Mouse (Mus musculus): Measurements from ENCODE around the gene Acat2.
"Not testable (repeated sequence)": the region's sequence is repeated elsewhere in the genome, so short reads cannot be mapped to it uniquely, and the experiment has no call there.

Acat2 gene

DNA sequence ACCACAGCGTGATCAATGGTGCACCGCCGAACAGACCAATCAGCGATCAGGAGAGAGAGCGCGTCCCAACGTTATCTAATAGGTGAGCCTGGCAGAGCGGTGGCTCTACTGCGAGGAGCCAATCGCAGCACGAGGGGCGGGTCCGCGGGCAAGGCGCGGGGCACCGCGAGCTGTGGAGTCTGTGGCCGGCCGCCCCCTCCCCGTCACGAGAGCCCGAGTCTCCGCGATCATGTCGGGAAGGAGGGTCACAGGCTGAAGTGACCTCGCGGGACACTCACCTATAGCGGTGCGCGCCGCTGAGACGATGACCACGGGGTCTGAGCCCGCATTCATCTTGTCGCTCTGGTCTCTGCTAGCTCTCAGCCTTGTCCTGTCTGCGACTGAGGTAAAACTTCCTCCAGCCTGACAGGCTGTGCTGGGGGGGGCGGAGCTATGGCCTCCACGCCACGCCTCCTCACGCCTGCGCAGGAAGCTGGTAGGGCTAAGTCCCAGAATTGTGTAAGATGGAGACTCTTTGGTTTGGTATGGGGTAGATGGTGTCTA lies at the start of gene Acat2:
TSS of gene Acat2 (minus strand) at position 417 of the 543 bp plus-strand sequence.
- peak; percentile 96 for DNase-seq

DNA sequence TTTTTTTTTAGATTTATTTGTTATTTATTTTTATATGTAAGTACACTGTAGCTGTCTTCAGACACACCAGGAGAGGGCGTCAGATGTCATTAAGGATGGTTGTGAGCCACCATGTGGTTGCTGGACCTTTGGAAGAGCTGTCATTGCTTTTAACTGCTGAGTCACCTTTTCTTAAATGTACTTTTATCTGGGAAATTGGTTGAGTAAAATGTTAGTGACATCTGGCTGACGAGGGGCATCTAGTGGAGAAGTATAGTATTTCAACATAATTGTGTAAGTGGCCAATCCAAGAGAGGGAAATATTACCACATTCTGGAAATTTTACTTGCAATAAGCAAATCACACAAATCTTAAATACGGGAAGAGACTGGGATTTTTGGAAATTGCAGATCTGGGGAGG lies 49.3 kb upstream of the Acat2 start:
- peak; percentile 23 for DNase-seq

DNA sequence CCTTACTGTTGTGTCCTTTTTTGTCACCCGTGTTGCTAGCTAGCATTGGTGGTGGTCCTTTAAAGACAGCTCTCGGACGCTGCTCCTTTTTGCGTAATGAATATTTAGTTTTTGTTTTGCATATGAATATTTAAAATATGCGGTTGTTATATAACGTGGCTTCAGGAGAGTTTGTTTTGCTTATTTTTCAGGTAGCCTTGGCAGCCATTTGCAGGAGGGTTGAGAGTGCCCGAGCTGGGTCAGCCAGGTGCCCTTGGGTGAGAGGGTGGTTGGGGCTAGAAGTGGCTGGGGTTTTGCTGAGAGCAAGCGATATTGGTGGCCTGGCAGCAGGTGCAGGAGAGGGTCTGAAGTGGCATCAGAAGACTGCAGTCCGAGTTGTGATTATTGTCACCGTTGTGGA lies 48.0 kb upstream of the Acat2 start:
- DNase-seq = peak; percentile 38

DNA sequence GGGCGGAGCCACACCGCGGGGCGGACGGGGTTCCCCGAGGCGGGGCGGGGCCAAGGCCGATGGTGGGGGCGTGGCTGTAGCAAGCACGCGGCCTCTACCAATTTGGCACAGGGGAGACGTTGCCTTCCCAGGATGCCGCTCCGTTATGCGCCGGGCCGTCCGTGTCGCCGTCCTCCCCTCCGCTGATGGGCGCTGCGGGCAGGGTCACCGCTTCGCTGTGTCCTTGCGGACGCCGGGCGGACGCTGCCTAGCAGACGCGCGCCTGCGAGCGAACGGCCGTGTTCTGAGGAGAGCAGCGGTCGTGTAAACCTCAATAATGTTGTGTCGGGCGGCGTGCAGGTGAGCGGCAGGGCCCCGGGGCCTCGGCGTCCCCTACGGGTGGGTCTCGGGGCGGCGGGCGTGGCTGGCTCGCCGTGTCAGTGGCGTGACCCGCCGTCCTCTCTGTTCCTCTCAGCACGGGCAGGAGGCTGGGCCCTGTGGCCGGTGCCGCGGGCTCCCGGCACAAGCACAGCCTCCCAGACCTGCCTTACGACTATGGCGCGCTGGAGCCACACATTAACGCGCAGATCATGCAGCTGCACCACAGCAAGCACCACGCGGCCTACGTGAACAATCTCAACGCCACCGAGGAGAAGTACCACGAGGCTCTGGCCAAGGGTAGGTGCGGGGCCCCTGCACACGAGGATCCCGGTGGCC lies 47.3 kb upstream of the Acat2 start:
- peak; percentile 100 for DNase-seq

DNA sequence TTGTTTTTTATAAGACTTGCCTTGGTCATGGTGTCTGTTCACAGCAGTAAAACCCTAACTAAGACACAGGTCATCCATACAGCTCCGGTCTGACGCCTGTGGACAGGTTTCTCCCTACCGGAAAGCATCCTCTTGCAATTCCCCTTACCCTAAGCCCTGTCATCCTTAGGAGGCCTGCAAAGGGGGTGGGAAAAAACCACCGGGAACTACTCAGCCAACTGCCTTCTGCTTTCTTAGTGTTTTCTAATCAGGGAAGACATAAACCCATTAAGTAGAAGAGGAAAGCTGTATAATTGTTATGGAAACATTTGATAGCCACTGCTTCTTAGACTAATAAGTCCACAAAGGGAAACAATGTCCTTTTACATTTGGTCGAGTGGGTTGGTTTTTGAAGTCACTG lies 46.4 kb upstream of the Acat2 start:
- DNase-seq = no peak

DNA sequence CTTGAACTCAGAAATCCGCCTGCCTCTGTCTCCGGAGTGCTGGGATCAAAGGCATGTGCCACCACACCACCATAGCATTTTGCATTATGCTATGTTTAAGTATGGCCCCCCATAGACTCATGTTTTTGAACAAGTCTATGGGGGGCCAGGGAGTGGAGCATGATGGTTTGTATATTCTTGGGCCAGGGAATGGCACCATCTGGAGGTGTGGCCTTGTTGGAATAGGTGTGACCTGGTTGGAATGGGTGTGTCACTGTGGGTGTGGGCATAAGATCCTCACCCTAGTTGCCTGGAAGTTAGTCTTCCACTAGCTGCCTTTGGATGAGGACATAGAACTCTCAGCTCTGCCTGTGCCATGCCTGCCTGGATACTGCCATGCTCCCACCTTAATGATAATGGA lies 46.0 kb upstream of the Acat2 start, which contains the start of gene Sod2:
TSS of gene Sod2 (plus strand) at position 301 of the 400 bp plus-strand sequence.
- DNase-seq = not testable (repeated sequence)

DNA sequence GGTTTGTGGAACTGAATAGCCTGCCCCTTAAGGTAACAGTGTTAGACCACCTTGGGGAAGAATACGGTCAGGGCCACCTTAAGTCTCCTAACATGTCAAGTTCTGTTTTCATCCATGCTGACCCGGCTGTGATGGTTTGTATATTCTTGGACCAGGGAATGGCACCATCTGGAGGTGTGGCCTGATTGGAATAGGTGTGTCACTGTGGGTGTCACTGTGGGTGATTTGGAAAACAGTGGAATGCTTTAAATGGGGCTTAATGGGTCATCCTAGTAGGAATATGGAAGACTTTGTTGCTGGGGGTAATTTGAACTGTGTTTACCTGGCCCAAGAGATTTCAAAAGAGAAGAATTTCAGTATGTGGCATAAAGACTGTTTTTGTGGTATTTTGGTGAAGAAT lies 43.9 kb upstream of the Acat2 start:
- not testable (repeated sequence) for DNase-seq

DNA sequence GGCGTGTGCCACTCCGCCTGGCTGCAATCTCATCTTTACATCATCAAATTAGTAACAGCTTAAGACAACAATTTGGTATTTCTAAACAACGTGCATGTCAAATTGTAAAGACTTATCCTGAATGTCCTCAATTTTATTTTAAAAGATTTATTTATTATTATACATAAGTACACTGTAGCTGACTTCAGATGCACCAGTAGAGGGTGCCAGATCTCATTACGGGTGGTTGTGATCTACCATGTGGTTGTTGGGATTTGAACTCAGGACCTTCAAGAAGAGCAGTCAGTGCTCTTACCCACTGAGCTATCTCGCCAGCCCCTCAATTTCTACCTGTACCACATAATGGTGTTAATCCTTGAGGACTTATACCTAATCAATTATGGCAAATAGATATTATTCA lies 41.7 kb upstream of the Acat2 start:
- DNase-seq = not testable (repeated sequence)

DNA sequence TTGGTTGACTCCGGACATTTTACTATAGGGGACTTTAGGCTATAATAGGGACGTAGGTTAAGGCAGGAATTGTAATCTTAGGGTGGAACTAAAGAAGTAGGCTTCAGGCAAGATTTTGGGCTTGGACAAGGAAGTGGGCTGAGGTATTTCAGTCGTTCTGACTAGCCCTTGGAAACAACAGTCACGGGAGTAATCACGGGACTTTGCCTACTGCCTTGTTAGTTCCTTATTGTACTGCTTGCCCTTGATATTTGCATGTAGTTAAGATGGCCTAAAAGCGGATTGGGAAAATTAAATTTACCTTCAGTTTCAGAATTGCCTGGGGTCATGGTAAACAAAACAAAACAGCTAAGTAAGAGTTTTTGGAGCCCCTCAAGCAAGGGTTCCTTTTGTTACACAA lies 38.5 kb upstream of the Acat2 start:
- DNase-seq = no peak

DNA sequence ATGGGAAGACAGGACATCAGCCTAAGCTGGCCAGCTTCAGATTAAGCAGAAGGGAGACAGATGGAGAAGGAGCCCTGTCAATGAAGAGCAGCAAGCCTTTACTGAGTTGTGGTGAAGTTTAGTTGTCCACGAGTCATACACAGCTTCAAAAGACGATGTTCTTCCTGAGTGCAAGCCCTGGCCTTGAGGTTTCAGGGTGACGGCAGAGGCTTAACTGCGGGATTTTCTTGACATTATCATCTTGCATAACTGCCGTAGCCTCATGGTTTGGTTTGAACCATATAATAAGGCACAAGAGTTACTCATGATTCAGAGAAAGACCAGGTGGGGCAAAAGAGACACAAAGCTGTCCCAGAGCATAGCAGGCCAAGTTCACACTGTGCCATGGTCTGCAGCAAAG lies 37.3 kb upstream of the Acat2 start:
- DNase-seq = no peak

DNA sequence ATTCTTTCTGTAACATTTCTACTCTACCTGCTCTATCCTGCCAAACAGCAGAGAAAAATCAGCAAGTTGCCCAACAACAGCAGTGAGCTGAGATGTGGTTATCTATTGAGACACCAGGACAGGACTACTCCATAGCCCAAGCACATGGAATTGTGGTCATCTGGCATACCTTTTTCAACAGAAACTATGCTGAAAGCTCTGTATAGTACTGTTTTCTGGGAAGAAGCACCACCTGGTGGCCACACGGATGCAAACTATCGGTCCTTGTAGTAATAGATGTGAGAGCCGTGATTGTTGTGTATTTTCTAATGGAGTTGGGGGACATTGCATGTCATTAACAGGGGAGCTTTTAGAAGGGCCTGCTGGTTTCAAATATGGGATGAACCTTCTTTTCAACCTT lies 35.8 kb upstream of the Acat2 start:
- peak; percentile 79 for DNase-seq

DNA sequence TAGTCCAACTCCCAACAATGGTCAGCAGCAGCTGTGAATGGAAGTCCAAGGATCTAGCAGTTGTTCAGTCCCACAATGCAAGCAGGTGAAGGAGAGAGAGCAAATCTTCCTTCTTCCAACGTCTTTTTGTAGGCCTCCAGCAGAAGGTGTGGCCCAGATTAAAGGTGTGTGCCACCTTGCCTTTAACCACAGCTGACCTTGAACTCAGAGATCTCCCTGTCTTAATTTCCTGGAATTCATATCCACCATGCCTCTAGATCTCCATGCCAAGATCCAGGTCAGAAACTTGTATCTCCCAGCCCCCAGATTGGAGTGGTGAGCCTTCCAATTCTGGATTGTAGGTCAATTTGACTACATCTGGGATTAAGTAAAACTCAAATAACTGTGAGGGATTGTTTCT lies 33.5 kb upstream of the Acat2 start, which contains the start of gene Wtap:
TSS of gene Wtap (minus strand) at position 101 of the 400 bp plus-strand sequence.
- DNase-seq = no peak

DNA sequence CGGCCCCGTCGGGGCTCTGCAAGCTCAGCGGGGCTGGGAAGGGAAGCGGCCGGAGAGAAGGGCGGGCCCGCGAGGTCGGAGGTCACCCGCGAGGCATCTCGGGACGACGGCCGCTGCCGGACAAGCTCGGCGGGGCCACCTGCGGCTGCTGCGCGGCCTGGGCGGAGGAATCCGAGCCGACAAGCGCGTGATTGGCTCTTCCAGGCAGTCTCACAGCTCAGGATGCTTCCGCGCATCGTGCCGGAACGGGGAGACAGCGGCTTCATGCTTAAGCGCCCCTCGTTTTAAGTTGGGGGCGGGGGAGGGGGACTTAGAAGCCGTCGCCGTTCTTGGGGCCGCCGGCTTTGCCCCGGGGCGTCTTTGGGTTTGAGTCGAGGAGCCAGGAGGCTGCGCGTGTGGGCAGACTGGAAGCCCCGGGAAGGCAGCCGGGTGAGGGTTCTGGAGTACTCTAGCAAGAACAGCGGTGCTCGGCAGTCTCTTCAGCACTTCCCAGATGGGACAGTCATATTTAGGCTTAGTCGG lies 32.0 kb upstream of the Acat2 start:
- DNase-seq = peak; percentile 98

DNA sequence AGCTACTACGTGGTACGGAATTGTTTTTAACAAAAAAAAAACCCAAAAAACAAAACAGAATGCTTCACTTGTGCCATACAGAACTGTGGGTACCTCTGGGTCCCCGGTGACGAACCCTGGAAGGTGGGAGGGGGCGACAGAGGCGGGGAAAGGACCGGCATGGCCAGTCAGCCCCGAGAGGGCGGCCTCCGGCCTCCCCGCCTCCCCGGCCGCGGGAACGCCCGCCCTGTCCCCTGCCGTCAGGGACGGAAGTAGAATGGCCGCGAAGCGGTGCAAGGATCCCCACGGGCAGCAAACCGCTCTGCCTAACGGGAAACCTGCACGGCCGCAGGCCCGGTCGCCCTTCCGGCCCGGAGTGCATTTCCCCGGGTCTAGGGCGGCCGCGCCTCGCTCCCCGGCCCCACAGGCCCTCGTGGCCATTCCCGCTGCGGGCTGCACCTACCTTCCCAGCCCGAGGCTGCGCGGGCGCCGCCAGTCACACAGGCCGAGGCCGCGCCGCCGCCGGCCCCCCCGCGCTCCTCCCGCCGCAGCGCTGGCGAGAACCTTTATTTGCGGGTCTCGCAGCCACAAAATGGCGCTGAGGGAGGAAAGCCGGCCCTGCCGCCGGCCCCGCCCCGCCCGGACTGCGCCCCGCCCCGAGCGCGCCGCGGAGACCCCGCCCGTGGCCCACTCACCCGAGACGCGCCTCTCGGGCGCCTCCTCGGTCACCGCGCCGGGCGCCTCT lies 31.2 kb upstream of the Acat2 start:
- peak; percentile 95 for DNase-seq

DNA sequence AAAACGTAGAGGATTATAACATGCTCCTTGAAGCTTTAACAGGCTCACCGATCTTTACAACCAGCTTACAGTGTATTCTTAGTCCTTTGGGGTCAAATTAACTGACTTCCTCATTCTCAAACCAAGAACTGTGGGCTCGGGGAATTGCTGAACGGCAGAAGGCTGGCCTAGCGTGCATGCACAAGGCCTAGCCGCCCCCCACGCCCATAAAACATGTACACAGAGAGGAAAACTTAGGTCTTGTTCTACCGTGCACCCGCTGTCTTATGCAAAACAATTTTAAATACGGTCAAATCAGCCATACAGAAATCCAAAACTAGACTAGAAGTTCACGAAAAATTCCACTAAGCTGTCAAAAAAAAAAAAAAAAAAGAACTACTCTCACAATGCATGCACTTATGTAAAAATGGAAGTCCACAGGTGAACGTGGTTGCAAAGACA lies 30.7 kb upstream of the Acat2 start:
- peak; percentile 46 for DNase-seq

DNA sequence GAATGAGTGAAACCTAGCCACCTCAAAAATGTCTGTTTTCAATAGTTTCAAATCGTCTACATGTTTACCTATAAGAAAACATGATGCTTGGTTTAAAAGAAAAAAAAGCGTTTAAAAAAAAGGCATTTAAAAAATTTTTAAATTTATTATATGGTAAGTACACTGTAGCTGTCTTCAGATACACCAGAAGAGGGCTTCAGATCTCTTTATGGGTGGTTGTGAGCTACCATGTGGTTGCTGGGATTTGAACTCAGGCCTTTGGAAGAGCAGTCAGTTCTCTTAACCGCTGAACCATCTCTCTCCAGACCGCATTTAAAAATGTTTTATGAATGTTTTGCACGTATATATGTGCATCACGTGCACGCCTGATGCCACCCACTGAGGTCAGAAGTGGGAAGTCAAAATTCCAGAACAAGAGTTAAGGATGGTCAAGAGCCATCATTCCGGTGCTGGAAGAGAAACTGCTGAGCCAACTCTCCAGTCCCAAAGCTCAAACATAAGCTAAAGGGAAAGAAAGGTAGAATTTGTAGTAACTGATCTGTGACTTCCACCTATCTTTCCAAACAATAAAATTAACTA lies 30.1 kb upstream of the Acat2 start:
- DNase-seq = no peak

DNA sequence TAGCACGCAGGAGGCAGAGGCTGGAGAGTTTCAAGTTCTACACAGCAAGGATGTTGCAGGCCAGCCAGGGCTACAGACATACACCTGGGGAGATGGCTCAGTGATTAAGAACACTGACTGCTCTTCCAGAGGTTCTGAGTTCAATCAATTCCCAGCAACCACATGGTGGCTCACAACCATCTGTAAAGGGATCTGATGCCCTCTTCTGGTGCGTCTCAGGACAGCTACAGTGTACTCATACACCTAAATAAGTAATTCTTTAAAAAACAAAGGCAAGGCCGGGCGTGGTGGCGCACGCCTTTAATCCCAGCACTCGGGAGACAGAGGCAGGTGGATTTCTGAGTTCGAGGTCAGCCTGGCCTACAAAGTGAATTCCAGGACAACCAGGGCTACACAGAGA lies 27.5 kb upstream of the Acat2 start:
- DNase-seq = not testable (repeated sequence)

DNA sequence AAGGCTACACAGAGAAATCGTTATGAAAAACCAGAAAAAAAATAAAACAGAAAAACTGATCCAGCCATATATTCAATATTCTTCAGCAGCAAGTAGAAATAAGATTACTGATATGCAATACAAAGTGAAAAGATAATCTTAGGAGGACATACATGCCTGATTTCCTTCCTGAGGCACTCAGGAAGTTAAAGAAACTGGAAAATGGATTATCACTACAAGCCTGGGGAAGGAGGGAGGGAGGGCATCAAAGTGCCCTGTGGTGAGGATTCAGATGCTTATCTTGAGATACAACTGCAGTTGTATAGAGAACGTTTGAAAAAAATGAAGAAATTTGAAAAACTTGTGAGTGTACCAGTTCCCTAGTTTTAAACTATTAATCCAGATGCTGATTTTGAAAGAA lies 23.4 kb upstream of the Acat2 start:
- DNase-seq = no peak

DNA sequence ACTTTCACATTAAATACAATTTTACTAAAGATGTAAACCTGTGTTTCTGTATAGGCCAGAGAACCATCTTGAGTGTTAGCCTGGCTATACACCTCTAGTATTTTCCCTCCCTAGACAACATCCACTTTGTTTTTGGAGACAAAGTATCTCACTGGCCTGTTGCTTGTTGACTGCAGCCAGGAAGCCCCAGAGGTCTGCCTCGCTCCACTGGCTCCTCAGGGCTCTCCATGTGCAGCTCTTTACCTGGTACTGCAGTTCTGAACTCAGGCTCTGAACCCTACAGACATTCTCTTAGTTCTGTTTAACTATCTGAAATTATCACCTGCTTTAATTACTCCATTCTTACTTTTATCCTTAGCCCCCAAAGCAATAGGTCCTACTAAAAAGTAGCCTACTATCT lies 18.0 kb upstream of the Acat2 start:
- DNase-seq = no peak

DNA sequence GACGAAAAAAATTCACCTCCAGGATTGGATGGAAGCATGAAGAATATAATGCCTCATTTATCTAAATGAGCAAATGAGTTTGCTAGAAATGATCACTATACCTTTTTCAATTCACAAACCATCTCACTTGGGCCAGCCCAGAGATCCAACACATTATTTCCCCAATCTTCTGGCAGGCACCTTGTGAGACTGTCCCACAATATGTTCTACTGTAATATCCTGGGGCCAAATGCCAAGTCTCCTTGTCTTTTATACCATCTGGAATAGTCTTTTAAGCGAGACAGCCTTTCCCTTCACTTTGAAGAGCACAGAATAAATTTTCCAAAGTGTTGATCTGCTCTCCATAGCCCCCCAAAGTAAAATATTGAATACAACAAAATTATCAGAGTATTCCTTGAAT lies 13.3 kb upstream of the Acat2 start:
- DNase-seq = no peak

DNA sequence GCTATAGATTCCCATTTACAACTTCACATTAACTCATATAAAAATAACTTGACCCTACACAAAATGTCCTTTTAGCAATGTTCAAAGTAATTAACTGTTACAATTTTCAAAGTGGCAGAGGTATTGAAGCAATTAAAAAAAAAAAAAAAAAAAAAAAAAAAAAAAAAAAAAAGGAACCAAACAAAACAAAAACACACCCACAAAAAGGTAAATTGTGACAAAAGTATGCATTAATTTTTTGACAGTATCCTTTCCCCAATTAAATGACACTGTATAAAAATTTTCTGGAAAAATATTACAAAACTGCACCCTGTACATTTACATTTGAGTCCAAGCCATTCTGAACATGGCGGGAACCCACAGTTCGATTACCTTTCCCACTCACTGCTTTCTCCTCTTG lies 6.6 kb upstream of the Acat2 start:
- no peak for DNase-seq

DNA sequence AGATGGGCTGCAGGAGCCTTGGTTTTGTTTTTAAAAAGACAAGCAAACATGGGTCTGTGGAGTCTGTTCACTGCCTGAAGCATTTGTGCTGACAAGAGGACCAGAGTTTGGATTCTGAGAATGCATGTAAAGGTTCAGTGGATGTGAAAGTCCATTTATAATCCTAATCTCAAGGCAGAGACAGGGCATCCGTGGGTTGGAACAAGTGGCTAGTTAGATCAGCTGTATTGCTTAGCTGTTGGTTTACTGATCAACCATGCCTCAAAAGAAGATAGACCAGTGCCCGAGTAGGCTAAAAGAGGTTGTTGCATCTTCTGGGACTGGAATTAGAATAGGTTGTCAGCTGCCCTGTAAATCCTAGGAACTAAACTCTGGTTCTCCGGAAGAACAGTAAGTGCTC lies 2.9 kb upstream of the Acat2 start:
- no peak for DNase-seq

DNA sequence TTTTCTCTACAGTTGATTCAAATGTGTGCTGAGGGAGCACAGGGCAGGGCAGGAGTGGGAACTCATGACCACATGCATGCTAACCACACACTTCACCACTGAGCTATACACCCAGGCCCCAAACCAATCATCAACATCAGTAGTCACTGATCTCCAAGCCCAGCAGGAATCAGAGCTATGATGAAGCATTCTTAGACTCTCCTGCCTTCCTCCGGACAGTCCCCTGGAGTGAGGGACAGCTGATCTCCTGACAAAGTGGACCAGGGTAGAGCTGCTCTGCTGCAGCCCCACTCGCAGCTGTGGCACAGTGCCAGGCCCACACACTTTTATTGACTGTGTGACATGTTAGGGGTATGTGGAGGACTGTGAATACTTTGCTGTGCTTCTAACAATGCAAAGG lies 1.2 kb downstream of the Acat2 start:
- not testable (repeated sequence) for DNase-seq
